Mouse (Mus musculus) forebrain, postnatal 0 days (tissue): ENCODE data around the gene Nop58. TPM values are rescaled to one million over a fixed set of nuclear protein-coding genes. Genes with fewer than 3 reads are reported as not detected.
"Not testable (repeated sequence)": the region's sequence is repeated elsewhere in the genome, so short reads cannot be mapped to it uniquely, and the experiment has no call there.

Experiments used
- ATAC-seq: fragments of 200-750 bp; cut with Nextera tagmentation; 2 replicates; pipeline ENCODE4 v1.8.0; 2017; ENCODE audit warnings: mild to moderate bottlenecking, moderate library complexity
- DNase-seq: peaks from one replicate; pipeline ENCODE4 v3.0.0-alpha.2; 2015
- H3K27ac ChIP-seq: fragments of 300-500 bp; sonication (generic); 2 replicates; pipeline ENCODE4 v1.5.1; 2014; ENCODE audit warnings: low read depth, mild to moderate bottlenecking, antibody characterized with exemption, low read length, moderate library complexity, mixed read lengths
- H3K27me3 ChIP-seq: fragments of 300-500 bp; sonication (generic); 2 replicates; pipeline ENCODE4 v1.6.1; 2014; ENCODE audit warnings: mild to moderate bottlenecking, low read length, mixed read lengths; ENCODE audit not compliant: insufficient read depth
- H3K36me3 ChIP-seq: fragments of 300-500 bp; sonication (generic); 2 replicates; pipeline ENCODE4 v1.6.1; 2014; ENCODE audit warnings: mild to moderate bottlenecking, moderate library complexity; ENCODE audit not compliant: insufficient read depth
- H3K4me1 ChIP-seq: fragments of 300-500 bp; sonication (generic); 2 replicates; pipeline ENCODE4 v1.6.1; 2014; ENCODE audit warnings: antibody characterized with exemption; ENCODE audit not compliant: insufficient read depth
- H3K4me2 ChIP-seq: fragments of 300-500 bp; sonication (generic); 2 replicates; pipeline ENCODE4 v1.6.1; 2014; ENCODE audit warnings: low read depth, mild to moderate bottlenecking, moderate library complexity
- H3K4me3 ChIP-seq: fragments of 300-500 bp; sonication (generic); 2 replicates; pipeline ENCODE4 v1.5.1; 2014; ENCODE audit warnings: low read depth, low read length, mixed read lengths
- H3K9ac ChIP-seq: fragments of 300-500 bp; sonication (generic); 2 replicates; pipeline ENCODE4 v1.6.1; 2014; ENCODE audit warnings: mild to moderate bottlenecking
- H3K9me3 ChIP-seq: fragments of 300-500 bp; sonication (generic); 2 replicates; pipeline ENCODE4 v1.6.1; 2016; ENCODE audit warnings: low read length
- CTCF ChIP-seq: sonication (generic); IDR thresholded peaks from 2 replicates; pipeline ENCODE4 v1.5.1; 2016; ENCODE audit warnings: antibody characterized with exemption, control low read depth, low read depth
- WGBS: fragments of 180-500 bp; shearing (Covaris S2); extraction: QIAGEN DNeasy Blood & Tissue Kit; methylation state at CpG from one replicate; pipeline ENCODE4 v1.1.7; 2014; 5-methylcytosine and 5-hydroxymethylcytosine counted together
- polyA plus RNA-seq: library from polyadenylated mRNA; unstranded; fragments of >200 nt; fragmentation: Nextera tagmentation; extraction: Ambion mirVana; gene quantifications from 2 replicates; pipeline ENCODE4 v1.2.1, GENCODE M21; 2015
- total RNA-seq: library from RNA; depleted of rRNA; stranded (reverse); fragments of >200 nt; gene quantifications from 2 replicates; pipeline ENCODE4 v1.2.3, GENCODE M21; 2014

Gene Nop58
- total and polyA plus RNA-seq, 2 experiments from 2014 or later, result 91.1 to 143 TPM

DNA sequence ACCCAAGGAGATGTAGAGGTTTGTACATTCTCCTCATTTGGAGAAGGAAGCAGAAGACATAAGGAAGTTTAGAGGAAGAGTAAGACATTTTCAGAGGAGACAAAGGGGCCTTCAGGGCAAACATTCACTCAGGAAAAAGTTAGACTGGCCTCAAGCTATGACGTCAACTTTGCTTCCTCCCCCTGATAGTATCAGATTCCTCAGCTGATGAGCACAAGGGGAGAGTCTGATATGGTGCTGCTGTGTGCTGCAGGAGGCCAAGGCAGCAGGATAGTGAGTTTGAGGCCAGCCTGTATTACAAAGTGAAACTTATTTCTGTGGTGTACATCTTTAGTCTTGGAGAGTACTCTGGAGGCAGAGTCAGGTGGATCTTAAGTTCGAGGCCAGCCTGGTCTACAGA lies 64.3 kb downstream of the Nop58 start:
- Histone ChIP-seq H3K27ac (no peak overlapping the region), H3K4me3 (no peak overlapping the region), H3K4me2 (no peak overlapping the region), H3K9ac (no peak overlapping the region), H3K36me3 (no peaks in the 10 kb centered on the region), H3K9me3 (no peaks in the 10 kb centered on the region), H3K27me3 (no peaks in the 10 kb centered on the region), H3K4me1 (no peaks in the 10 kb centered on the region)
- DNase-seq (no peak), ATAC-seq (no peak)
- no peak for TF ChIP-seq CTCF
- WGBS, result 84% methylated on average over 2 of the region's 2 CpGs

- WGBS, result 73% methylated on average over 5 of the region's 5 CpGs
- ATAC-seq, H3K9ac ChIP-seq: not testable (repeated sequence)
Observed at GRCm38 (mm10) chr1:59749724-59750123, 65.0 kb downstream of the Nop58 start.

DNA sequence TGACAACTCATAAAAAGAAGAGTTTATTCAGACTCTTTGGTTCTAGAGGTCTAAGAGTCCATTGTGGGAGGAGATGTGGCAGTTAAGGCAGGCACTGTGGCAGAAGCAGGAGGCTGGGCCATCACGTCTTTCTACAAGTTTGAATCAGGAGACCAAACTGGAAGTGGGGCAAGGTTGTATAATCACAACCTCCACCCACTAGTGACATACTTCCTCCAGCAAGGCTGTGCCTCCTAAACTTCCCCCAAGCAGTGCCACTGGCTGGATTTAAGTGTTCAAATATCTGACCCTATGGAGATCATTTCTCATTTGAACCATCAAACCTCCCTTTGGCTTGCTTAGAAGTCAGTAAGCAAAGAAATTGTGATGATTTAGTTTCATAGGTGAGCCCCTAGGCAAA lies 70.5 kb downstream of the Nop58 start:
- ATAC-seq (no peak), DNase-seq (no peak)
- H3K27me3 ChIP-seq, result no peaks in the 10 kb centered on the region
- H3K9ac ChIP-seq, result no peak overlapping the region
- no peak overlapping the region for H3K4me3 ChIP-seq
- no peak overlapping the region for H3K27ac ChIP-seq
- no peak for TF ChIP-seq CTCF
- H3K36me3 ChIP-seq, result no peaks in the 10 kb centered on the region
- H3K9me3 ChIP-seq, result no peaks in the 10 kb centered on the region
- 88% methylated on average over 1 of the region's 1 CpGs for WGBS
- no peak overlapping the region for H3K4me2 ChIP-seq
- no peaks in the 10 kb centered on the region for H3K4me1 ChIP-seq

More at GRCm38 (mm10) chr1:59749724-59750123, 65.0 kb downstream of the Nop58 start:
- H3K4me2 ChIP-seq, H3K27me3 ChIP-seq, H3K4me1 ChIP-seq, H3K27ac ChIP-seq, H3K4me3 ChIP-seq, DNase-seq, H3K36me3 ChIP-seq, H3K9me3 ChIP-seq: not testable (repeated sequence)

GRCm38 (mm10) chr1:59758325-59758724 lies 73.6 kb downstream of the Nop58 start:
- no peak for ATAC-seq
- H3K4me2 ChIP-seq, result no peak overlapping the region
- H3K27me3 ChIP-seq, result no peaks in the 10 kb centered on the region
- H3K9me3 ChIP-seq, result no peaks in the 10 kb centered on the region
- DNase-seq, result no peak
- no peak overlapping the region for H3K4me3 ChIP-seq
- WGBS, result 76% methylated on average over 1 of the region's 1 CpGs
- no peaks in the 10 kb centered on the region for H3K4me1 ChIP-seq
- H3K27ac ChIP-seq, result no peak overlapping the region
- no peak for TF ChIP-seq CTCF
- no peaks in the 10 kb centered on the region for H3K36me3 ChIP-seq
- no peak overlapping the region for H3K9ac ChIP-seq

DNA sequence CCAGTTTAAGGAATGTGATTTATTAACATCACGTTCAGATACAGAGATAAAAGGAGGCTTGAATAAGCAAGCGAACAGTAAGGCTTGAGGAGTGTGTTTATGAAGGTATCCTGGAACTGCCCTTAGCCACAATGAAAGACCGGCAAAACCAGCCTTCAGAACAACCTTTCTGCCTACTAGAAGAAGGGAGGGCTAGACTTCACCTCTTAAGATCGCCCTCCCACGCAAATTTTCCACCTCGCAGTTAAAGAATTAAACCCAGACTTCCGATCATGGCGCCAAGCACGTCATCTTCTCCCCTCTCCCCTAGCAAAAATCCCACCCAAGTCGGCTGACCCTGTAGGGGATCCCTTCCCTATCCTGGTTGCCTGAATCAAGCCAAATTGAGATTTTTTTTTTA lies 77.4 kb downstream of the Nop58 start:
- Histone ChIP-seq H3K27me3 (no peaks in the 10 kb centered on the region), H3K4me2 (peak overlapping the region; percentile 77), H3K27ac (peak overlapping the region; percentile 97), H3K9ac (peak overlapping the region; percentile 77), H3K4me3 (peak overlapping the region; percentile 96), H3K4me1 (0 out of 2 replicates have a peak, but pooled peaks cover 4% of the 10 kb centered on the region), H3K36me3 (no peaks in the 10 kb centered on the region), H3K9me3 (no peaks in the 10 kb centered on the region)
- no peak for TF ChIP-seq CTCF
- no peak for DNase-seq
- ATAC-seq, result peak; percentile 2; the same call in 1 of the 2 replicates
- under 1% methylated on average over 10 of the region's 10 CpGs for WGBS

- Histone ChIP-seq H3K4me1 (0 out of 2 replicates have a peak, but pooled peaks cover 4% of the 10 kb centered on the region), H3K4me2 (peak overlapping the region; percentile 77), H3K36me3 (no peaks in the 10 kb centered on the region), H3K9me3 (no peaks in the 10 kb centered on the region), H3K27ac (peak overlapping the region; percentile 97), H3K4me3 (peak overlapping the region; percentile 96), H3K9ac (peak overlapping the region; percentile 77), H3K27me3 (no peaks in the 10 kb centered on the region)
- DNase-seq (peak; percentile 85), ATAC-seq (peak; percentile 75)
- TF ChIP-seq CTCF, result no peak
- WGBS, result under 1% methylated on average over 44 of the region's 44 CpGs
Observed at GRCm38 (mm10) chr1:59762651-59763163, 77.9 kb downstream of the Nop58 start.

- Histone ChIP-seq H3K9me3 (no peaks in the 10 kb centered on the region), H3K36me3 (no peaks in the 10 kb centered on the region), H3K27me3 (no peaks in the 10 kb centered on the region), H3K4me1 (0 out of 2 replicates have a peak, but pooled peaks cover 4% of the 10 kb centered on the region), H3K4me3 (peak within 1 kb of the TSS; percentile 96), H3K27ac (peak within 1 kb of the TSS; percentile 97), H3K4me2 (peak within 1 kb of the TSS; percentile 77), H3K9ac (peak within 1 kb of the TSS; percentile 77)
- WGBS, result 1% methylated on average over 54 of the region's 75 CpGs
- DNase-seq (peak; percentile 92), ATAC-seq (peak; percentile 91)
- peak; percentile 21 for TF ChIP-seq CTCF
Observed at GRCm38 (mm10) chr1:59763164-59763768, 78.5 kb downstream of the Nop58 start, which contains the start of gene Bmpr2. Gene Bmpr2, plus strand, starts transcription at chr1:59763400.
